Mouse (Mus musculus): ENCODE measurements around the gene Gm572.

- TF ChIP-seq TAL1 (IDR thresholded peaks at IDR 0.05; ENCODE audit: low read length) (no peak), GATA1 (IDR thresholded peaks at IDR 0.05; ENCODE audit: low read length) (no peak)
Measured at GRCm38 (mm10) chr4:148622485-148622884, 20.6 kb upstream of the Gm572 start.

All from erythroblast, embryonic 14.5 days (primary cell).